Mouse (Mus musculus) kidney, adult 9 months (tissue): Measurements from ENCODE around the gene Cbx4.
"Not testable (repeated sequence)": the region's sequence is repeated elsewhere in the genome, so short reads cannot be mapped to it uniquely, and the experiment has no call there.

Source experiments
- DNase-seq: peaks from one replicate; pipeline ENCODE4 v3.0.0; 2022

Cbx4 gene

GRCm38 (mm10) chr11:119109415-119110071 is 23.5 kb upstream of the Cbx4 start:
- peak; percentile 79 for DNase-seq

GRCm38 (mm10) chr11:119108573-119109263 is 22.7 kb upstream of the Cbx4 start:
- DNase-seq, result no peak

GRCm38 (mm10) chr11:119106289-119106688 is 20.3 kb upstream of the Cbx4 start:
- DNase-seq, result peak; percentile 79

GRCm38 (mm10) chr11:119105748-119106147 is 19.7 kb upstream of the Cbx4 start:
- no peak for DNase-seq

- peak; percentile 28 for DNase-seq
Observed at GRCm38 (mm10) chr11:119105071-119105609, 19.1 kb upstream of the Cbx4 start.

GRCm38 (mm10) chr11:119103991-119104390 is 18.0 kb upstream of the Cbx4 start:
- DNase-seq, result peak; percentile 65

GRCm38 (mm10) chr11:119100355-119100754 is 14.3 kb upstream of the Cbx4 start:
- not testable (repeated sequence) for DNase-seq

GRCm38 (mm10) chr11:119098202-119098601 is 12.2 kb upstream of the Cbx4 start:
- no peak for DNase-seq

- no peak for DNase-seq
Observed at GRCm38 (mm10) chr11:119095441-119095840, 9.4 kb upstream of the Cbx4 start.

GRCm38 (mm10) chr11:119093322-119093721 is 7.3 kb upstream of the Cbx4 start:
- DNase-seq, result no peak

- DNase-seq, result peak; percentile 47
Observed at GRCm38 (mm10) chr11:119092286-119092685, 6.3 kb upstream of the Cbx4 start.

GRCm38 (mm10) chr11:119091598-119091991 is 5.6 kb upstream of the Cbx4 start:
- peak; percentile 91 for DNase-seq

- DNase-seq, result peak; percentile 77
Observed at GRCm38 (mm10) chr11:119090961-119091597, 5.1 kb upstream of the Cbx4 start.

- DNase-seq, result peak; percentile 45
Observed at GRCm38 (mm10) chr11:119090076-119090960, 4.3 kb upstream of the Cbx4 start.

GRCm38 (mm10) chr11:119089235-119090075 is 3.4 kb upstream of the Cbx4 start:
- DNase-seq, result peak; percentile 59

GRCm38 (mm10) chr11:119088391-119089234 is 2.6 kb upstream of the Cbx4 start:
- peak; percentile 48 for DNase-seq

- DNase-seq, result peak; percentile 62
Observed at GRCm38 (mm10) chr11:119087301-119088082, 1.5 kb upstream of the Cbx4 start.

GRCm38 (mm10) chr11:119085279-119086062 is 550 bp downstream of the Cbx4 start:
- peak; percentile 75 for DNase-seq
